Mouse (Mus musculus): ENCODE measurements around the gene Acin1. TPM values are rescaled to one million over a fixed set of nuclear protein-coding genes. Genes with fewer than 3 reads are reported as not detected.
A peak's percentile ranks its signal among the peaks of the same experiment; 100 is the strongest.
"Not testable (repeated sequence)": the region's sequence is repeated elsewhere in the genome, so short reads cannot be mapped to it uniquely, and the experiment has no call there.

The Acin1 gene
- polyA plus RNA-seq, 1 experiment from 2014 or later: 118 TPM

- peak overlapping the region; percentile 92 for H3K9ac ChIP-seq (ENCODE audit: low read length)
- ATAC-seq (ENCODE audit: insufficient read depth, low FRiP score, low TSS enrichment) (peak; percentile 58), DNase-seq (ENCODE audit: low spot score) (peak; percentile 44)
- H3K27me3 ChIP-seq (ENCODE audit: control insufficient read depth, insufficient read depth, low read length): no peaks in the 10 kb centered on the region
- H3K4me1 ChIP-seq (ENCODE audit: control insufficient read depth, insufficient read depth, low read length): no peaks in the 10 kb centered on the region
- H3K4me2 ChIP-seq (ENCODE audit: low read depth): peak overlapping the region; percentile 69
- H3K27ac ChIP-seq (ENCODE audit: low read depth, low read length): peak overlapping the region; percentile 70
- peak overlapping the region; percentile 89 for H3K4me3 ChIP-seq (ENCODE audit: low read depth, low read length)
- peaks cover 3% of the 10 kb centered on the region; the same call in 1 of the 2 replicates for H3K36me3 ChIP-seq (ENCODE audit: control insufficient read depth, insufficient read depth, low read length)
- 2% methylated on average over 38 of the region's 38 CpGs for WGBS
- no peaks in the 10 kb centered on the region for H3K9me3 ChIP-seq (ENCODE audit: control insufficient read depth, low read length)
Measured at GRCm38 (mm10) chr14:54617152-54617896, 69.4 kb downstream of the Acin1 start.

- WGBS: 94% methylated on average over 16 of the region's 16 CpGs
- ATAC-seq (ENCODE audit: insufficient read depth, low FRiP score, low TSS enrichment) (no peak), DNase-seq (ENCODE audit: low spot score) (no peak)
- no peak overlapping the region for H3K9ac ChIP-seq (ENCODE audit: low read length)
- H3K4me3 ChIP-seq (ENCODE audit: low read depth, low read length): no peak overlapping the region
- H3K9me3 ChIP-seq (ENCODE audit: control insufficient read depth, low read length): no peaks in the 10 kb centered on the region
- no peaks in the 10 kb centered on the region for H3K27me3 ChIP-seq (ENCODE audit: control insufficient read depth, insufficient read depth, low read length)
- no peaks in the 10 kb centered on the region for H3K4me1 ChIP-seq (ENCODE audit: control insufficient read depth, insufficient read depth, low read length)
- H3K36me3 ChIP-seq (ENCODE audit: control insufficient read depth, insufficient read depth, low read length): peaks cover 6% of the 10 kb centered on the region
- H3K4me2 ChIP-seq (ENCODE audit: low read depth): no peak overlapping the region
- no peak overlapping the region for H3K27ac ChIP-seq (ENCODE audit: low read depth, low read length)
Measured at GRCm38 (mm10) chr14:54616226-54616825, 70.4 kb downstream of the Acin1 start.

- H3K4me3 ChIP-seq (ENCODE audit: low read depth, low read length); DNase-seq (ENCODE audit: low spot score); H3K27me3 ChIP-seq (ENCODE audit: control insufficient read depth, insufficient read depth, low read length); ATAC-seq (ENCODE audit: insufficient read depth, low FRiP score, low TSS enrichment); H3K4me1 ChIP-seq (ENCODE audit: control insufficient read depth, insufficient read depth, low read length); H3K27ac ChIP-seq (ENCODE audit: low read depth, low read length); H3K9ac ChIP-seq (ENCODE audit: low read length); H3K4me2 ChIP-seq (ENCODE audit: low read depth); H3K9me3 ChIP-seq (ENCODE audit: control insufficient read depth, low read length); H3K36me3 ChIP-seq (ENCODE audit: control insufficient read depth, insufficient read depth, low read length): not testable (repeated sequence)
- 95% methylated on average over 15 of the region's 16 CpGs for WGBS
Measured at GRCm38 (mm10) chr14:54614130-54614529, 72.6 kb downstream of the Acin1 start.

- Histone ChIP-seq H3K9me3 (ENCODE audit: control insufficient read depth, low read length) (no peaks in the 10 kb centered on the region), H3K4me3 (ENCODE audit: low read depth, low read length) (no peak overlapping the region), H3K9ac (ENCODE audit: low read length) (no peak overlapping the region), H3K4me1 (ENCODE audit: control insufficient read depth, insufficient read depth, low read length) (0 out of 2 replicates have a peak, but pooled peaks cover 2% of the 10 kb centered on the region), H3K27me3 (ENCODE audit: control insufficient read depth, insufficient read depth, low read length) (no peaks in the 10 kb centered on the region), H3K27ac (ENCODE audit: low read depth, low read length) (no peak overlapping the region), H3K36me3 (ENCODE audit: control insufficient read depth, insufficient read depth, low read length) (peaks cover 6% of the 10 kb centered on the region), H3K4me2 (ENCODE audit: low read depth) (no peak overlapping the region)
- no peak for DNase-seq (ENCODE audit: low spot score)
- ATAC-seq (ENCODE audit: insufficient read depth, low FRiP score, low TSS enrichment): no peak
- WGBS: 82% methylated on average over 6 of the region's 6 CpGs
Measured at GRCm38 (mm10) chr14:54610648-54611047, 76.1 kb downstream of the Acin1 start.

GRCm38 (mm10) chr14:54609962-54610361 is 76.8 kb downstream of the Acin1 start:
- WGBS: 77% methylated on average over 4 of the region's 4 CpGs
- H3K27me3 ChIP-seq (ENCODE audit: control insufficient read depth, insufficient read depth, low read length): no peaks in the 10 kb centered on the region
- no peak overlapping the region for H3K4me3 ChIP-seq (ENCODE audit: low read depth, low read length)
- DNase-seq (ENCODE audit: low spot score) (peak; percentile 38), ATAC-seq (ENCODE audit: insufficient read depth, low FRiP score, low TSS enrichment) (no peak)
- no peaks in the 10 kb centered on the region for H3K9me3 ChIP-seq (ENCODE audit: control insufficient read depth, low read length)
- H3K4me2 ChIP-seq (ENCODE audit: low read depth): no peak overlapping the region
- H3K27ac ChIP-seq (ENCODE audit: low read depth, low read length): no peak overlapping the region
- 0 out of 2 replicates have a peak, but pooled peaks cover 2% of the 10 kb centered on the region for H3K4me1 ChIP-seq (ENCODE audit: control insufficient read depth, insufficient read depth, low read length)
- no peak overlapping the region for H3K9ac ChIP-seq (ENCODE audit: low read length)
- peaks cover 6% of the 10 kb centered on the region for H3K36me3 ChIP-seq (ENCODE audit: control insufficient read depth, insufficient read depth, low read length)

- H3K9ac ChIP-seq (ENCODE audit: low read length): no peak overlapping the region
- DNase-seq (ENCODE audit: low spot score) (no peak), ATAC-seq (ENCODE audit: insufficient read depth, low FRiP score, low TSS enrichment) (no peak)
- 77% methylated on average over 4 of the region's 4 CpGs for WGBS
- peaks cover 6% of the 10 kb centered on the region for H3K36me3 ChIP-seq (ENCODE audit: control insufficient read depth, insufficient read depth, low read length)
- H3K4me2 ChIP-seq (ENCODE audit: low read depth): no peak overlapping the region
- no peaks in the 10 kb centered on the region for H3K9me3 ChIP-seq (ENCODE audit: control insufficient read depth, low read length)
- no peaks in the 10 kb centered on the region for H3K27me3 ChIP-seq (ENCODE audit: control insufficient read depth, insufficient read depth, low read length)
- H3K4me3 ChIP-seq (ENCODE audit: low read depth, low read length): no peak overlapping the region
- H3K4me1 ChIP-seq (ENCODE audit: control insufficient read depth, insufficient read depth, low read length): peaks cover 5% of the 10 kb centered on the region
- H3K27ac ChIP-seq (ENCODE audit: low read depth, low read length): no peak overlapping the region
Measured at GRCm38 (mm10) chr14:54609245-54609644, 77.5 kb downstream of the Acin1 start.

- peaks cover 3% of the 10 kb centered on the region for H3K36me3 ChIP-seq (ENCODE audit: control insufficient read depth, insufficient read depth, low read length)
- H3K4me2 ChIP-seq (ENCODE audit: low read depth): no peak overlapping the region
- ATAC-seq (ENCODE audit: insufficient read depth, low FRiP score, low TSS enrichment) (no peak), DNase-seq (ENCODE audit: low spot score) (no peak)
- no peaks in the 10 kb centered on the region for H3K27me3 ChIP-seq (ENCODE audit: control insufficient read depth, insufficient read depth, low read length)
- H3K9me3 ChIP-seq (ENCODE audit: control insufficient read depth, low read length): no peaks in the 10 kb centered on the region
- peaks cover 9% of the 10 kb centered on the region for H3K4me1 ChIP-seq (ENCODE audit: control insufficient read depth, insufficient read depth, low read length)
- H3K4me3 ChIP-seq (ENCODE audit: low read depth, low read length): no peak overlapping the region
- H3K9ac ChIP-seq (ENCODE audit: low read length): no peak overlapping the region
- 61% methylated on average over 8 of the region's 8 CpGs for WGBS
- H3K27ac ChIP-seq (ENCODE audit: low read depth, low read length): no peak overlapping the region
Measured at GRCm38 (mm10) chr14:54607226-54607625, 79.5 kb downstream of the Acin1 start.

GRCm38 (mm10) chr14:54605752-54606321 is 80.9 kb downstream of the Acin1 start, which contains the start of gene 4931414P19Rik:
4931414P19Rik (minus strand) TSS chr14:54605993.
- peak within 1 kb of the TSS; percentile 35; the same call in 1 of the 2 replicates for H3K27ac ChIP-seq (ENCODE audit: low read depth, low read length)
- H3K4me3 ChIP-seq (ENCODE audit: low read depth, low read length): peak within 1 kb of the TSS; percentile 39
- peaks cover 9% of the 10 kb centered on the region for H3K4me1 ChIP-seq (ENCODE audit: control insufficient read depth, insufficient read depth, low read length)
- ATAC-seq (ENCODE audit: insufficient read depth, low FRiP score, low TSS enrichment): peak; percentile 36; the same call in 1 of the 2 replicates
- peak within 1 kb of the TSS; percentile 55 for H3K4me2 ChIP-seq (ENCODE audit: low read depth)
- H3K9me3 ChIP-seq (ENCODE audit: control insufficient read depth, low read length): no peaks in the 10 kb centered on the region
- H3K36me3 ChIP-seq (ENCODE audit: control insufficient read depth, insufficient read depth, low read length): no peaks in the 10 kb centered on the region
- DNase-seq (ENCODE audit: low spot score): peak; percentile 83
- peak within 1 kb of the TSS; percentile 52 for H3K9ac ChIP-seq (ENCODE audit: low read length)
- under 1% methylated on average over 39 of the region's 39 CpGs for WGBS
- H3K27me3 ChIP-seq (ENCODE audit: control insufficient read depth, insufficient read depth, low read length): no peaks in the 10 kb centered on the region

Data from neural tube, embryonic 11.5 days (tissue).